Mouse (Mus musculus) cerebellum, postnatal 10 days (tissue): ENCODE results near the gene Nupr1.

Source experiments
- DNase-seq, 2 experiments: peaks; one replicate each; pipeline ENCODE4 v3.0.0; 2021; ENCODE audit warnings: mixed read lengths in 2 of 2

Gene Nupr1

DNA sequence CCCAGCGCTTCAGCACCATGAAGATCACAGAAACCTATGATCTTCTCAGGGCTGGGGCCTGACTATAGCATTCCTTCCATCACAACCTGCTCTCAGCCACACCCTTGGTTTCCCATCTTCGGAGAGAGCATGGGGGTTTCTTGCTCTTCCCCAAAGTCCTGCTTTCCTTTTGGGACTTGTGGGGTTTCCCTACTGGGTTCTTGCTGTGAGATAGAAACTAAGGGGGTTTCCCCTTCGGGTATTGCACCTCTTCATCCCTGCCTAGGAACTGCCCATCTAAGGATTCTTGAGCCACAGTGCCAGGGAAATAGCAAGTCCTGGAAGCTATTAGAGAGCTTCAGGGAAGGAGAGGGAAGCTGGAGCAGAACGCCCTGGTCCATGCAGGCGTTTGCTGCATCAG is 34.8 kb downstream of the Nupr1 start:
- DNase-seq, result no peak

DNA sequence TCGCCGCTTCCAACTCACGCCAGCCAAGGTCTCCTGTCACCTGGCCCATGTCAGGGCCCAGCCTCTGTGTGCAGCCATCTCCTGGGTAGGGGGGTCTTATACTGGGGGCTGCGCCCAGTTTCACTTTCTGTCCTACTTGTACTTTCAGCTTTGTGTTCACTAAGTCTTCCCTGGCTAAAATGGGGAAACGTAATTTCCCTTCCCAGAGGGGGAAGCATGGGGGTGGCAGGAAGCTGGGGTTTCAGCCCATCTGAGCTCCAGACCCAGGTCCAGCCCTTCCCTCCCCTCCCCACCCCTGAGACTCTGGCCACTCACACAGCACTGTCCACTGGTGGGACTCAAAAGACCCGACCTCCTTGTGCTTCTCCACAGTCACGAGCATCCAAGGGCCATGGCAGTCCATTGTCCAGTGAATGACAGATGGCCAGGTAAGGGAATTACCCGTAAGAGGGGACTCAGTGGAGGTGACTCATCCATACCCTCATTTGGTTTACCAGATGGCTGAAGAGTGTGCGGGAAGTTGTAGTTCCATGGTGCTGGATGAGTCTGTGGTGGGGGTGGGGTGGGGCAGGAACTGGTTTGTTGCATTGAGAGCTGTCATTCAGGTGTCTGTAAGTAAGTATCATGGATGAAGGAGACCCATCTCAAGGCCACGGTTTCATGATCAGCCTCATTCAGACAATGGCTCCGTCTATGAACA is 35.6 kb downstream of the Nupr1 start, which contains the start of gene Il27:
Il27 (minus strand) TSS at position 80 of the 700 bp plus-strand sequence.
- DNase-seq, result no peak

DNA sequence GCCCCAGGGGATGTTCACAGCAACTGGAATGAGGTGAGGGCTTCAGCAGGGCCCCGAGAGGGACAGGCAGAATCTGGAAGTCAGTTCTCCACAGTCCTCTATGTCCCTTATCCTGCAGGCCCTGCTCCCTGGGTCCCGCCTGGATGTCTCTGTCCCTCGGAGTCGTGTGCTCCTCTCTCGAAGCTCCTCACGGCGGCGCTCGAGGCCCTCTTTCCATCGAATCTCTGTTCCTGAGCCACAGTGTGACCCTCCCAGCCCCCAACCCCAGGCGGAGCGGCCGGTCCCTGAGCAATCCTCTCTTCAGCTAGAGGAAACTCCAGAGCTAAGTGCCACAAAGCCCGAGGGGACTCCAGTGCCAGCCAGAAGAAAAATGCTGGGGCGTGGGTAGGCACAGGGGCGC is 42.9 kb downstream of the Nupr1 start:
- peak; percentile 79 to 80 for DNase-seq

DNA sequence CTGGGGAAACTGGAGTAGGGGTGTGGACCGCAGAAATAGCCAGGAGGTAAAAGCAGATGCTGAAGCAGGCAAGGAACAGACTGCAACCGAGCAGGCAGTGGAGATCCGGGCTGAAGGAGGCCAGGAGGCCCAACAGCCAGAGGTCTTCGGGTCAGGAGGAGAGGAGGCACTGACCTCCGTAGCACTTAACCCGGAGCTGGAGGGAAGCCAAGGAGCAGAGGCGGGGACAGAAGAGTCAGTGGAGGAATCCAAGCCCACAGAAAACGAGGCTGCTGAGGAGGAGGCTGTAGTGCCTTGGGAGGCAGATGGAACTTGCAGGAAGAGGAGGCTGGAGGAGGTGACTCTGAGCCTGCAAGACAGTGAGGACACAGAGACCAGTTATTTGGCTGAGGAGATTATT is 43.8 kb downstream of the Nupr1 start:
- DNase-seq, result no peak

DNA sequence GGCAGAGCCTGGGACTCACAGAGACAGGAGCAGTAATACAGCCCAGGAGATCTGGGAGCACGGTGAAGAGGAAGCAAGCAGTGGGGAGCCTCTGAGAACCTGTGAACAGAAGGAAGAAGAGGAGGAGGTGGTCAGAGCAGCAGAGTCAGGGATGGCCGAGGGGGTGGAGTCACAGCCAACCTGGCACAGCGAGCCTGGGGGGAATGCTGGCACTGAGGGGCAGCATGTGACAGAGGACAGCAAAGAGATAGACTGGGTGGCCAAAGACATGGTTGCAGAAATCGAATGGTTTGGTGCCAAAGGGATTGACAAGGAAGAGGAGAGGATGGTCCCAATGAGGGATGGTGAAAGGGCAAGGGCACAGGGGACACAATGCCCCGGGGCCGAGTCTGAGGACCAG is 44.9 kb downstream of the Nupr1 start, which contains the start of gene Cln3:
Cln3 (minus strand) TSS at position 101 of the 400 bp plus-strand sequence.
- DNase-seq, result no peak

DNA sequence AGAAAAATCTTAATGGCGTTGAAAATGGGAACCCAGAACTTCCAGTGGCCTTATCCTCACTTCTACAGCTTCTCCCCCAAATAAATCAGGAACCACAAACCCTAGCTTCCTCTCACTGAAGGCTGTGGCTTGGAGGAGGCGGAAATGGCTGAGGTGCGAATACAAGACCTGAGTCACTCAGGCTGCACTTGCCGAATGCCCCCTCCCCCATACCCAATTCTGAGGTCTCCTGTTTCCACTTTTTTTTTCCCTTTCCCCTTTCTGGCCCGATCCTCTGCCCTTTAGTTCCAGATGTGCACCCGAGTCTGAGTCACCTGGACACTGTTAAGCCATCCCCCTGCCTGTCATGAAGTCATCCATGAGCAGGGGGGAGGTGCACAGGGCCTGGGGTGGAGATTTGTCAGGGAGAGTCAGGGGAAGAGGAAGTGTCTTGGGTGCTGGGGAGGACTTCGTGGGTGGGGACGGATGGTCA is 46.1 kb downstream of the Nupr1 start, which contains the start of gene Apobr:
Apobr (plus strand) TSS at position 437 of the 472 bp plus-strand sequence.
- DNase-seq, result no peak

DNA sequence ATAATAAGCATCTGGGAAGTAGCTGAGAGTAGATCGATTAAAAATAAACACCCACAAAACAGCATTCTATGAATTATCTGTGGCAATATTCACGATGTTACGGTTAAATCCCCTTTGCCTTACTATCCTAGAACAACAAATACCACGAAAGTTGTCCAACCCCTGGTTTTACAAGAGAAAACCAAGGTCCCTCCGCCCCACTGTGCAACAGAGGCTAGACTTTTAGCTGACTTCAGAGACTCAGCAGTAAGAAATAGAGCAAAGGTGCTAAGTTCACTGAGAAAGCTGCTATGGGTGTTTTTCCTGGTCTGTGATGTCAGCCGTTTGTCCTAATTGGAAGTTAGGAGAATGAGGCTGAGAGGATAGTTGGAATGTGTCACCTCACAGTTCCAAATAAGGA is 46.9 kb downstream of the Nupr1 start:
- peak in 1 of 2 experiments; percentile 40 for DNase-seq

DNA sequence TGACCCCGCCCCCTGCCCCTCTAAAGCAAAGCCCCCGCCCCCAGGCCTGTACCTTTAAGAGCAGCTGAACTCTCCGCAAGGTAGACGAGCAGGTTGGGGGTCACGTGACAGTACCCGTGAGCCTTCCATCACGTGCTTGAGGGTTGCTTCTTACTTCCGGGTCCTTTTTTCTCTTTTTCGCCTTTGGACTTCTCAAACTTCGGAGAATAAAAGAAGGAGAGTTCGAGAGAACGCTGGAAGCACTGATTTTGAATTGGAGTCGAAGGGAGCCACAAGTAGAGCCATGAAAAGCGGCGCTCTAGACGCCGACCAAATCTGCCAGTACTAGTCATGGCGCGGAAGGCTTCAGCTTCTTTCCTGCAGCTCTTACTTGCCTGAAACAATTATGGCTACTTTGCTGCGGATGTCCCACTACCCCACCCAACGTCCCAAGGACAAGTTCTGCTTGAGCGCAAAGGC is 47.4 kb downstream of the Nupr1 start:
- peak; percentile 94 to 96 for DNase-seq

DNA sequence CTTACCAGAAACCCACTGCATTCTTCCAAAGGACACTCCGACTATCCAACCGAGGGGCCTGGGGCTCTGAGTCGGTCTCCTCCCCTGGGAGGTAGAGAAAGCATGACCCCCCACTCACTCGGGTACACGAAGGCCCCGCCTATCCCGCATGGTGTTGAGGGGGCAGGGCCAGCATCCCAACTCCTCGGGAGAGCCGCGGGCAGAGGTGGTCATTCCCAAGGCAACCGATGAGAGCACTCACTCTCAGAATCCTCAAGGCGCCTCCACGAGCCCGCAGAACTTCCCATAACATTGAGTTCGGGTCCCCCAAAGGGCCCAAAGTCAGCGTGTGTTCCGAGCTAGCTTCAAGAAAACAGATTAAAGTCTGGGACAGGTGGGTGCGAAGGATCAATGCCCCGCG is 47.9 kb downstream of the Nupr1 start:
- DNase-seq, result peak; percentile 52 to 55

DNA sequence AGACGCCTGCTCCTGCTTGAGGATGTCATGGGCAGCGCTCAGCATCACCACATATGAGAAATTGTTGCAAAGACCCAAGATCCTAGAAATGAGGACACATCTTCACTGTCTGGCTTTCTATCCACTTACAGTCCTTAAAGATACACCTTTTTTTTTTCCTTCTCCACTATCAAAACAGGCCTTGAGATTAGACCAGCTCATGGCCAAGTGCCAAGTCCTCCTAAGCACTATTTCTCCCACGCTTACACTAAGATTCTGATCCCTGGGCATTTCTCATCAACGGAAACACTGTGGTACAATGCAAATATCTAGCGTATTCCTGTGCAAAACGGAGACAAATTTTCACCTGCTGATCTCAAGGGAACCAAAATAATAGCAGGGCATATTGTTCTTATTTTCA is 49.0 kb downstream of the Nupr1 start:
- no peak for DNase-seq

DNA sequence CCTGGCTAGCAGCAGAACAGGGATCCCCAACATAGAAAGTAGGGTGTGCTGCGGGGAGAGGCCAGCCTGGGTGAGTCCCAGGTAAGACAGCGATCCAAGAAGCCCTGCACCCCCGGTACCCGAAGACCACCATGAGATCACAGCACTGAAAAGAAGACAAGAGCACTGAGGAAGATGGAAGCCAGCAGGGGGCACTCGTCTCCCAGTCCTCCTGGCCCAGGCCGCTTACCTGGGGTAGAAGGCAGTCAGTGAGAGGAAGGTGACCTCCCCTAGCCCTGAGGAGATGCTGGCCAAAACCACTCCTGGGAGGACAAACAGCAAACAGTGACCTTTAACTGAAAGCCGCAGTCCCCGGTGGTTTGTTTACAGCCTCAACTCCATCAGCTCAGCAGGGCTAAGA is 51.5 kb downstream of the Nupr1 start:
- DNase-seq, result peak; percentile 60 to 67

DNA sequence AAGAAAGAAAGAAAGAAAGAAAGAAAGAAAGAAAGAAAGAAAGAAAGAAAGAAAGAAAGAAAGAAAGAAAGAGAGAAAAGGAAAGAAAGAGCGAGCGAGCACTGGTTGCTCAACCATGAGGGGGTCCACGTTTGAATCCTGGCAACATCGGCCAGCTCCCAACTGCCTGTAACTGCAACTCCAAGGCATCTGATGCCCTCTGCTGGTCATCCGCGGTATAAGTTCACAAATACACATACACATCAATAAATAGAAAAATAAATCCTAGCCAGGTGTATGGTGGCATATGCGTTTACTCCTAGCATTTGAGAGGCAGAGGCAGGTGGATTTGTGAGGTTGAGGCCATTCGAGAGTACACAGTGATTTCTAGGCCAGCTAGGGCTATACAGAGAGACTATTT is 53.7 kb downstream of the Nupr1 start:
- peak; percentile 69 to 73 for DNase-seq
